Mouse (Mus musculus) cerebellum, adult 9-11 months (tissue): ENCODE data around the gene Gpr176.

ENCODE experiments used
- DNase-seq: peaks from one replicate; pipeline ENCODE4 v3.0.0; 2022

Gpr176 gene

GRCm38 (mm10) chr2:118372561-118372900 lies 688 bp downstream of the Gpr176 start:
- no peak for DNase-seq

- no peak for DNase-seq
Observed at GRCm38 (mm10) chr2:118371841-118372240, 1.4 kb downstream of the Gpr176 start.

- no peak for DNase-seq
Observed at GRCm38 (mm10) chr2:118355138-118355719, 18.0 kb downstream of the Gpr176 start.

- DNase-seq, result no peak
Observed at GRCm38 (mm10) chr2:118353916-118354403, 19.3 kb downstream of the Gpr176 start.

- DNase-seq, result no peak
Observed at GRCm38 (mm10) chr2:118353498-118353897, 19.7 kb downstream of the Gpr176 start.

DNA sequence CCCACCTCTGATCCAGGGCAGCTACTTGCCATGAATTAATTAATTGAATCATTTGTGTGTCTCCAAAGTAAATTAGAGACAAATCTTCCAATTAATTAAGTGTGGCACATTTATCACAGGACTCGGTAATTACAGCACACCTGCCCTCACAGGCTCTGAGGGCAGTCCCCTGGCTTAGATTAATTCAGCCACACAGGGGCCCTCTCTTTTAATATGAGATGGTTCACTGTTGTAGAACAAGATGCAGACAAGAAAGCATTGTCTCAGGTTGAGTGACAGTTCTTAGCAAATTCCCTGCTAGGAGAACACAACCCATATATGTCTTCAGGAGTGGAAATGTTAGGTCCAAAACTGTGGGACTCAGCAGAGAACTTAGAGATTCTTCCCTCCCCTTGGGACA lies 27.7 kb downstream of the Gpr176 start:
- DNase-seq, result no peak

GRCm38 (mm10) chr2:118343897-118344296 lies 29.3 kb downstream of the Gpr176 start:
- no peak for DNase-seq

DNA sequence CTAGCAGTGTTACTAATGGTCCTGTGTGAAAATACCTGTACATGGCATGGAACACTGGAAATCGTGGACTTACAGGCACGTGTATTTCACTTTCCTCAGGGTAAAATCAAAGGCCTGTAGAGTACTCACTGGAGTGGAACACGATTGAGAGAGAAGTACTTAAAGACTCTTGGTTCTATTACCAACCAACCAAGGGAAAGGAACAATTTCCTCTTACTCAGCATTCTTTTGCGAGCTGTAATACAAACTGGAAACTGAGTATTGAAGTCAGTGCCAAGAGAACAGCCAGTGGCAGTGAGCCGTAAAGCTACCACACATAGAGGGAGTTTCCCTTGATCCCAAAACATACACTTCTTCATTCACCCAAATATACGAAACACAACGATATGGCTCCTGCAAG lies 31.9 kb downstream of the Gpr176 start:
- DNase-seq, result no peak

- DNase-seq, result no peak
Observed at GRCm38 (mm10) chr2:118336084-118336483, 37.1 kb downstream of the Gpr176 start.

DNA sequence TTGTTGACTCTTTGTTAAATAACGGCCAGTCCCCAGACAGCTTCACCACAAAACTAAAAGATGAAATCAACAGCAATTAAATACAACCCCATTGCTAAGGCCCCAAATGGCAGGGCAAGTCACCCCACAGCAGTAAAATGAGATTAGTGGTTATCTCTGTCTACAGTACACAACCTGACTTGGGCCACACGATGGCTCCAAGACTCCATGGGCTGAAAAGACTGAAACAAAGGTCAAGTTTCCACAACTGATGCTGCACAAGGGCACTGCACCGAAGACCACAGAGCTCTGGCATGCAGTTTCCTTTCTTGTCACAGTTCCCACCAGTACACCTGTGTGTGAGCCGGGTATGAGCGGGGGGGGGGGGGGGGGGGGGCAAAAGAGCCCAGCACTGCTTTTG lies 50.6 kb downstream of the Gpr176 start:
- no peak for DNase-seq

DNA sequence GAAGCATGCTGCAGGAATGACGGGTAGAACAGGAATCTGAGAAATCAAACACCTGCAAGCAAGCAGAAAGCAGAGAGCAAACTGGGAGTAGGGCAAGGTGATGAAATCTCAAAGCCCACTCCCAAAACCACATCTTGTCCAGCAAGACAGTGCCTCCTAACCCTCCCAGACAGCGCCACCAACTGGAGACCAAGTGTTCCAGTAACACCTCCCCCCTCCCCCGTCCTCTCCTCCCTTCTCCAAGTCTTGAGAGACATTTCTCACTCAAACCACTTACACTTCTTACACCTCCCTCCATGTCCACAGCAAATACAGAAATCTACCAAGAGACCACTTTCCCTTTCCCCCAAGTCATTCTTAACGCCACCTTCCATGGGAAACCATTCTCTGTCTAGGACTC lies 51.4 kb downstream of the Gpr176 start:
- DNase-seq, result no peak

DNA sequence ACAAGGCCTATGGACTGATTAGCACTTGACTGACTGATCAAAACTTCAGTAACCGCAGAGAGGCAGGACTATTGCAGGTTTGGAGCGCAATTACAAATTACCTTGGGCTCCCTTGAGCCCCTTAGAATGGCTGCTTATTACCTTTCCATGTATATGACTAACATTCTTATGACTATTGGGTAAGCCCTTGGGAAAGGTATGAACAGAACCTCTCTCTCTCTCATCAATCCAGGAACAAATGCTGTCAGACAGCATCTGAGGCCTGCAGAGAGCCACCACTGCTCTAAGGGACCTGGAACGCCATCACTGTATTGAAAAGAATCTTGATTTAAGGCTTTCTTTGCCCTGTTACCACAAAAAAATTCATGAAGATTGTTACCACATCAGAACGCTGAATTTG lies 52.1 kb downstream of the Gpr176 start:
- DNase-seq, result no peak

DNA sequence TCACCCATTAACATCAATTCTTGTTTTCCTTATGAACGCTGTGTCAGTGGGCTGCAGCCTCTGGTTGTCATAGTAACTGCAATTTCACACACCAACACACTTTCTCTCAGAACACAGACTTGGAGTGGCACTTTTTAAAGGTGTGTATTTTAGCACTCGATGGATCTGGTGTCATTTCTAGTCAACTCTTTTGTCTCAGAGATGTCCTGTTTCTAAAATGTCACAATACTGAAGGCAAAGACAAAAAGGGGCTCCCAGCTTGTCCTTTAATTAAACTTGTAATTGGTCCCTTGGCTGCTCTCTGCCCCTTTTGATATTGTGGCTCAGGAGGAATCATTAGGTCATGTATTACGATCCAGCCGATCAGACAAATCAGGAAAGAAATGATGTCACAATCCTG lies 52.7 kb downstream of the Gpr176 start:
- no peak for DNase-seq

GRCm38 (mm10) chr2:118319176-118319575 lies 54.0 kb downstream of the Gpr176 start:
- no peak for DNase-seq

DNA sequence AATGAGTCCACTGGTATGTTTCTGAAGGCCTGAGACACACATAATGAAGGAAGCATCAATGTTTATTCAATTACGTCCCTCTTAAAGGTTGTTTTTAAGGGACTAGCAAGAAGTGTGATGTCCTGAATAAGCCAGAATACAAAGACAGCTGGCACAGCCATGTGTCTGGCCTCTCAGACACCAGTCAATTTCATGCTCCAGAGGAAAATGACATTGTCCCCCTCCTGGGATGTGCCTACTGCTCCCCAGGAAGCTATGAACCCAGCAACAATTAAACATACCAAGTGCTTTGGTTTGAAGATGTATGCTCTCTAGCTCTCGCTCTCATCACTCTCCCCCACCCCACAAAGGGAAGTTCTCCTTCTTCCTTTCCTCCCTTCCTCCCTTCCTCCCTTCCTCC lies 56.3 kb downstream of the Gpr176 start:
- no peak for DNase-seq

DNA sequence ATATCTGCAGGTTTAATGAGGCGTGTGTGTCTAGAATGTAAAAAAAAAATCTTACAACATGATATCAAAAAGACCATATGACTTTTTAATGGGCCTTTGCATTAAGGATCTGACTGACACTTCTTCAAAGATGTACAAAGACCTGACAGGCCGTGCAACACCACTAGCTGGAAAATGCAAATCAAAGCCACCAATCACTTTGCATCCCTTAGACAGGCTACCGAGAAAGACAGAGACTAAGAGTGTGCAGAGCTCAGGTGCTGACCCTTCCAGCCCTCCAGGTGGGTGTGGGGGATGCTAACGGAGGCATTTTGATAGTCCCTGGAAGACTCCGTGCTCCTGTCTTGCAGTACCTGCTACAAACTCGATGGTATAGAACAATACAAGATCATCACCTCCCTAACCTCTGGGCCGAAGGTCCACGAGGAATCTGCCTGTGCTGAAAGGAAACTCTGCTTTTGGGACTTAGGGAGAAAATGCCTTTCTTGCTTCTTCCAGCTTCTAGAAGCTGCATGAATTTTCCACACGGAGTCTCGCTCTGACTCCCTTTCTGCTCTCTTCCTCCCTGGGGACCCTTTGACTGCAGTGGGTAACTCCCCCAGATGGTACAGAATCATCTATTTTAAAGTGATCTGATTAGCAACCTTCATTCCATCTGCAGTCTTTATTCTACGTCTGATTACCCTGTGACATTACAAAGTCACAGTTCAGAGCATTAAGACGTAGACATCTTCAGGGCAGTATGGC lies 57.4 kb downstream of the Gpr176 start:
- no peak for DNase-seq

GRCm38 (mm10) chr2:118307561-118307960 lies 65.7 kb downstream of the Gpr176 start:
- peak; percentile 91 for DNase-seq

GRCm38 (mm10) chr2:118306966-118307365 lies 66.3 kb downstream of the Gpr176 start:
- DNase-seq, result peak; percentile 76

GRCm38 (mm10) chr2:118306522-118306895 lies 66.7 kb downstream of the Gpr176 start:
- DNase-seq, result peak; percentile 21

- no peak for DNase-seq
Observed at GRCm38 (mm10) chr2:118305827-118306521, 67.2 kb downstream of the Gpr176 start.

- DNase-seq, result no peak
Observed at GRCm38 (mm10) chr2:118303456-118303855, 69.8 kb downstream of the Gpr176 start.

- no peak for DNase-seq
Observed at GRCm38 (mm10) chr2:118301656-118302055, 71.6 kb downstream of the Gpr176 start.

DNA sequence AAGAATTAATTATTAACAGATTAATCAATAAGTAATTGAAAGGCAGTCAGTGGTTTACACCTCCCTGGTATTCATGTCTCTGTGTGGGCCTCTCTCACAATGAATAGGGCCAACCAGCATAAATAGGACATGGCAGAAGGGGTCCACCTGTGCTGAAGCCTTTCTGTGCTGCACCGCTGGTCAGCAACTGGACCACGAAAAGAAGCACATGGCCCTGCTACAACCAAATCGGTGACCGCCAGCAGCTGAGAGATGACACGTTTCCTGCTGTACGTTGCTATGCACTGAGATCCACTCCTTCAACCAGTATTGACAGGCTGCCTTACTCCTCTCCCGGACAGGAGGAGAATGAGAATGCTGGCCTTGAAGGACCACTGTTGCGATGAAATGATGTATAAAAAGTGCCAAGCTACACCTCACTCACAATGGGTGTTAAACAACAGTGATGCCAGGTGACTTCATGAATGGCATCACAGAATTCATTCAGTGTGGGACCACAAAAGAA lies 72.1 kb downstream of the Gpr176 start:
- DNase-seq, result no peak

- no peak for DNase-seq
Observed at GRCm38 (mm10) chr2:118299981-118300380, 73.2 kb downstream of the Gpr176 start.
